Mouse (Mus musculus): Measurements from ENCODE around the gene Ccdc34.

Ccdc34 gene

DNA sequence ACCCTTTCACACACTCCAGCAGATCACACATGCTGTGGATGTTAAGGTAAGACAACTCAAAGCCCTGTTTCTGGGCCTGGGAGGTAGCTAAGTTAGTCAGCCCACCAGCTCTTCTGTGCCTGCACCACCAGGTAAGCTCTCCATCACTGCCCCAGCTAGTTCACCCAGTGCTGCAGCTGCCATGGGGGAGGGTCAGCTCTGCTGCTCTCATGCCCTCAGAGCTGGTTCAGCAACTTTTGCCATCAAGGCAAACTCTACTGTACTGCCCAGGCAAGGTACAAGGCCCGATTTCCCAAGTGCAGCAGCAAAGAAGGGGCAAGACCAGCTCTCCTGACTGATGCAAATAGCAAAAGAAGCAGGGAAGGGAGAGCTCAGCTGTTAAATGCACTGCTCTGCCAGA, 202.9 kb downstream of the Ccdc34 start:
- DNase-seq: peak; percentile 73 to 77

DNA sequence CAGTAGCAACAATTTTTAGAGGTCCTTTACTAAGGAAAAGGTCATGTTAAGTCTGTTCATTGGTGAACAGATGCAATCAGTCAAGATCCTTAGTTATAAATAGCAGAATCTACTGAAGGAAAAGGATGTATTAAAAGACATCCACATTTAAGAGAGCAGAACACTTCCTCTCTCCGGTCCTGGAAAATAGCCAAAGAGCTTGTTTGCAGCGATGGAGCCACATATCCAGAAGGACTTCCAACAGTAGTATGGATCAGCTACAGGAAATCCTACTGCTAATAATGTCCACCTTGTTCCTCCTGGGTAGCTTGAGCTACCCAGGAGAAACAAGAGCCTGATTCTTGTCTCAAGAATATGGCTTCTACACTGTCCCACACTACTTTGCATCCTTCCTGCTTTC, 205.2 kb downstream of the Ccdc34 start:
- DNase-seq: no peak
